Mouse (Mus musculus) olfactory bulb, adult 2 months (tissue): Measurements from ENCODE around the gene Echdc3.

Experiments used
- CTCF ChIP-seq: fragments of 200-500 bp; IDR thresholded peaks from 2 replicates; pipeline ENCODE4 v1.5.1; 2012; ENCODE audit warnings: low read depth, mild to moderate bottlenecking, low read length, moderate library complexity; ENCODE audit not compliant: insufficient read depth
- POLR2A ChIP-seq: fragments of 200-500 bp; IDR thresholded peaks from 2 replicates; pipeline ENCODE4 v1.6.1; 2012; ENCODE audit warnings: mild to moderate bottlenecking, low read depth, low read length, moderate library complexity; ENCODE audit not compliant: insufficient read depth

DNA sequence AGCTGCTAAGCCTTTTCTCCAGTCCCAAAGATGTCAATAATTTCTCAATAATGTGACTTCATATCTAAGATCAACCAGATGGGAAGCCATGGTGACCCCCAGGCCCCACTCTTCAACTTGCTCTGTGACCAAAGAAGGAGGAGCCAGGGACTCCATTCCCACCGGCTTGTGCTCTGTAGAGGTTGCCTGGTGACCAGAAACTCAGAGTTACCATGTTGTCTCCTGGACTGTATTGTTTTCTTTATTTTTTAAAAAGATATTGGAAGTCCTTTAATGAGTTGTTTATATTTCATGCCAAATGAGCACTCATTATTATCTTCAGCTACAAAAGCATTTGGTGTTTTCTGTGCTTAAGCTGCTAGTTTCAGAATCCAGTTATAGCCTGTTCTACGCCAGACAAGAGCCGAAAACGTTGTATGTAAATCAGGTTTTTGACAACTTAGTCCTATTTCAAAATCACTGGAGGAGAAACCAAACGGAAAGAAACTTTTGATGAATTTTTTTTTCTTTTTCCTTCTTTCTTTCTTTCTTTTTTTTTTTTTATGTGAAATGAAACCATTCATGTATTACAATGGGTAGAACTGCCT lies 42.7 kb upstream of the Echdc3 start:
- TF ChIP-seq CTCF (no peak), POLR2A (no peak)
